Mouse (Mus musculus) CH12.LX (cell line): ENCODE data around the gene Terb1.

Experiments
- CTCF ChIP-seq, 2 experiments: IDR thresholded peaks in 1 of 2; conservative IDR thresholded peaks in 1 of 2; 2 replicates each; pipeline ENCODE4 v1.5.1; 2011 to 2012; ENCODE audit warnings: low read depth in 2 of 2, low read length in 2 of 2, improper control_type of control experiment in 1 of 2, inconsistent platforms in 1 of 2, mild to moderate bottlenecking in 1 of 2, moderate library complexity in 1 of 2
- EP300 ChIP-seq: IDR thresholded peaks from 2 replicates; pipeline ENCODE4 v1.6.1; 2011; ENCODE audit warnings: low read length, improper control_type of control experiment
- MAFK ChIP-seq: IDR thresholded peaks from 2 replicates; pipeline ENCODE4 v1.6.1; 2011; ENCODE audit warnings: low read length, improper control_type of control experiment; ENCODE audit not compliant: insufficient replicate concordance
- MEF2A ChIP-seq: IDR thresholded peaks from 2 replicates; pipeline ENCODE4 v1.6.1; 2014; ENCODE audit warnings: low read depth, mild to moderate bottlenecking, inconsistent platforms, low read length, improper control_type of control experiment, borderline replicate concordance
- MXI1 ChIP-seq: IDR thresholded peaks from 2 replicates; pipeline ENCODE4 v1.6.1; 2011; ENCODE audit warnings: mild to moderate bottlenecking, low read depth, low read length, improper control_type of control experiment
- POLR2A ChIP-seq: IDR thresholded peaks from 2 replicates; pipeline ENCODE4 v1.6.1; 2011; ENCODE audit warnings: low read depth, mild to moderate bottlenecking, improper control_type of control experiment, low read length
- POLR2AphosphoS2 ChIP-seq: IDR thresholded peaks from 2 replicates; pipeline ENCODE4 v1.6.1; 2011; ENCODE audit warnings: low read depth, low read length, improper control_type of control experiment
- USF1 ChIP-seq: IDR thresholded peaks from 2 replicates; pipeline ENCODE4 v1.6.1; 2014; ENCODE audit warnings: low read depth, mild to moderate bottlenecking, inconsistent platforms, low read length, improper control_type of control experiment

GRCm38 (mm10) chr8:104443125-104443679, 66.5 kb downstream of the Terb1 start:
- TF ChIP-seq CTCF (conservative IDR thresholded peaks at IDR 0.05 in 1 of 2, IDR thresholded peaks at IDR 0.05 in 1 of 2; ENCODE audit: low read depth in 2 of 2, low read length in 2 of 2) (no peak), POLR2AphosphoS2 (no peak), EP300 (no peak), POLR2A (no peak), MEF2A (no peak), MAFK (no peak), MXI1 (no peak), USF1 (no peak)
